Mouse (Mus musculus) lung, postnatal 14 days (tissue): ENCODE measurements around the gene Asf1a.
"Not testable (repeated sequence)": the region's sequence is repeated elsewhere in the genome, so short reads cannot be mapped to it uniquely, and the experiment has no call there.

Source experiments
- DNase-seq: peaks from one replicate; pipeline ENCODE4 v3.0.0; 2021

The Asf1a gene

GRCm38 (mm10) chr10:53650683-53651082 lies 54.1 kb downstream of the Asf1a start:
- no peak for DNase-seq

- not testable (repeated sequence) for DNase-seq
These were observed 57.7 kb downstream of the Asf1a start for GRCm38 (mm10) chr10:53654239-53654638.
